Mouse (Mus musculus) frontal cortex, postnatal 36 days (tissue): ENCODE results near the gene Lrrc52.

Experiments
- DNase-seq, 2 experiments: peaks; one replicate each; pipeline ENCODE4 v3.0.0; 2022; ENCODE audit warnings: low spot score in 2 of 2

Lrrc52 gene

GRCm38 (mm10) chr1:167466765-167467426 lies at the start of gene Lrrc52:
Gene Lrrc52 (minus strand): TSS chr1:167466780.
- peak in 1 of 2 experiments; percentile 20 for DNase-seq

GRCm38 (mm10) chr1:167511621-167512020 lies 45.0 kb upstream of the Lrrc52 start:
- no peak for DNase-seq

GRCm38 (mm10) chr1:167506048-167506447 lies 39.5 kb upstream of the Lrrc52 start:
- no peak for DNase-seq

GRCm38 (mm10) chr1:167505427-167505826 lies 38.8 kb upstream of the Lrrc52 start:
- no peak for DNase-seq

- no peak for DNase-seq
Observed at GRCm38 (mm10) chr1:167499097-167499850, 32.7 kb upstream of the Lrrc52 start.

GRCm38 (mm10) chr1:167497991-167498390 lies 31.4 kb upstream of the Lrrc52 start:
- no peak for DNase-seq

GRCm38 (mm10) chr1:167497560-167497959 lies 31.0 kb upstream of the Lrrc52 start:
- DNase-seq = no peak

- DNase-seq = no peak
Observed at GRCm38 (mm10) chr1:167491501-167491900, 24.9 kb upstream of the Lrrc52 start.

GRCm38 (mm10) chr1:167487933-167488332 lies 21.4 kb upstream of the Lrrc52 start:
- DNase-seq = no peak

- no peak for DNase-seq
Observed at GRCm38 (mm10) chr1:167486959-167487680, 20.5 kb upstream of the Lrrc52 start.

- no peak for DNase-seq
Observed at GRCm38 (mm10) chr1:167482863-167483262, 16.3 kb upstream of the Lrrc52 start.

GRCm38 (mm10) chr1:167473585-167473984 lies 7.0 kb upstream of the Lrrc52 start:
- peak; percentile 17 to 19 for DNase-seq

GRCm38 (mm10) chr1:167467916-167468315 lies 1.3 kb upstream of the Lrrc52 start:
- no peak for DNase-seq

- DNase-seq = no peak
Observed at GRCm38 (mm10) chr1:167457311-167457710, 9.3 kb downstream of the Lrrc52 start.

- no peak for DNase-seq
Observed at GRCm38 (mm10) chr1:167453048-167453447, 13.5 kb downstream of the Lrrc52 start.

GRCm38 (mm10) chr1:167452456-167452855 lies 14.1 kb downstream of the Lrrc52 start:
- no peak for DNase-seq

- DNase-seq = no peak
Observed at GRCm38 (mm10) chr1:167448598-167448997, 18.0 kb downstream of the Lrrc52 start.

- DNase-seq = no peak
Observed at GRCm38 (mm10) chr1:167448088-167448487, 18.5 kb downstream of the Lrrc52 start.

GRCm38 (mm10) chr1:167446516-167446915 lies 20.1 kb downstream of the Lrrc52 start:
- no peak for DNase-seq

GRCm38 (mm10) chr1:167445167-167445566 lies 21.4 kb downstream of the Lrrc52 start:
- DNase-seq = no peak

GRCm38 (mm10) chr1:167438231-167438885 lies 28.2 kb downstream of the Lrrc52 start:
- DNase-seq = no peak

GRCm38 (mm10) chr1:167437091-167437490 lies 29.5 kb downstream of the Lrrc52 start:
- DNase-seq = no peak
